Mouse (Mus musculus) CH12.LX (cell line): ENCODE data around the gene Chic2. TPM values are rescaled to one million over a fixed set of nuclear protein-coding genes. Genes with fewer than 3 reads are reported as not detected.

Experiments used
- DNase-seq: peaks from one replicate; pipeline ENCODE4 v3.0.0-alpha.2; 2013; ENCODE audit errors: extremely low read depth
- H3K27ac ChIP-seq: 2 replicates; pipeline ENCODE4 v1.5.1; 2012; ENCODE audit warnings: low read depth, mild to moderate bottlenecking, control low read depth, moderate library complexity; ENCODE audit not compliant: insufficient read depth
- H3K27me3 ChIP-seq: replicated peaks from 2 replicates; pipeline ENCODE3; 2012; ENCODE audit warnings: inconsistent platforms
- H3K36me3 ChIP-seq, 2 experiments: replicated peaks in 1 of 2; 2 replicates each; pipeline versions ENCODE3 to v1.6.1; 2012; ENCODE audit warnings: inconsistent platforms in 1 of 2, low read length in 1 of 2, mild to moderate bottlenecking in 1 of 2, mixed read lengths in 1 of 2, moderate library complexity in 1 of 2; ENCODE audit not compliant: control insufficient read depth in 1 of 2, insufficient read depth in 1 of 2
- H3K4me1 ChIP-seq, 2 experiments: 2 replicates each; pipeline ENCODE4 v1.6.1; 2012; ENCODE audit warnings: inconsistent platforms in 1 of 2, moderate library complexity in 1 of 2; ENCODE audit not compliant: insufficient read depth in 2 of 2, control insufficient read depth in 1 of 2
- H3K4me2 ChIP-seq: 2 replicates; pipeline ENCODE4 v1.6.1; 2012; ENCODE audit warnings: low read depth, mild to moderate bottlenecking, control low read depth; ENCODE audit not compliant: poor library complexity, insufficient read depth, severe bottlenecking
- H3K4me3 ChIP-seq, 3 experiments: fragments of 150-350 bp in 1 of 3; sonication (generic) in 1 of 3; replicated peaks in 1 of 3; 2 replicates each; pipeline versions ENCODE3 to v1.5.1; 2011 to 2012; ENCODE audit warnings: low read depth in 2 of 3, low read length in 2 of 3, mild to moderate bottlenecking in 2 of 3, moderate library complexity in 2 of 3, control low read depth in 1 of 3, improper control_type of control experiment in 1 of 3, inconsistent platforms in 1 of 3, mixed read lengths in 1 of 3; ENCODE audit not compliant: poor library complexity in 1 of 3
- H3K79me2 ChIP-seq: replicated peaks from 2 replicates; pipeline ENCODE4 v1.6.1; 2012; ENCODE audit warnings: mild to moderate bottlenecking, moderate library complexity; ENCODE audit not compliant: control insufficient read depth, poor library complexity, insufficient read depth, severe bottlenecking; ENCODE audit errors: extremely low read depth
- H3K9ac ChIP-seq: 2 replicates; pipeline ENCODE4 v1.6.1; 2012; ENCODE audit warnings: low read depth, mild to moderate bottlenecking, control low read depth, moderate library complexity; ENCODE audit not compliant: insufficient read depth
- H3K9me3 ChIP-seq: replicated peaks from 2 replicates; pipeline ENCODE3; 2012; ENCODE audit warnings: low read length, inconsistent platforms, mixed read lengths
- BHLHE40 ChIP-seq: IDR thresholded peaks from 2 replicates; pipeline ENCODE4 v1.6.1; 2011; ENCODE audit warnings: mild to moderate bottlenecking, low read depth, low read length, improper control_type of control experiment
- CTCF ChIP-seq, 2 experiments: IDR thresholded peaks in 1 of 2; conservative IDR thresholded peaks in 1 of 2; 2 replicates each; pipeline ENCODE4 v1.5.1; 2011 to 2012; ENCODE audit warnings: low read depth in 2 of 2, low read length in 2 of 2, improper control_type of control experiment in 1 of 2, inconsistent platforms in 1 of 2, mild to moderate bottlenecking in 1 of 2, moderate library complexity in 1 of 2
- ETS1 ChIP-seq: conservative IDR thresholded peaks from 2 replicates; pipeline ENCODE4 v1.6.1; 2012; ENCODE audit warnings: low read depth, mild to moderate bottlenecking, inconsistent platforms, low read length, improper control_type of control experiment, moderate library complexity
- GABPA ChIP-seq: IDR thresholded peaks from 2 replicates; pipeline ENCODE4 v1.6.1; 2012; ENCODE audit warnings: low read depth, low read length, improper control_type of control experiment, inconsistent platforms; ENCODE audit not compliant: insufficient replicate concordance
- IRF4 ChIP-seq: IDR thresholded peaks from 2 replicates; pipeline ENCODE4 v1.6.1; 2014; ENCODE audit warnings: low read depth, mild to moderate bottlenecking, inconsistent platforms, low read length, improper control_type of control experiment
- JUND ChIP-seq: conservative IDR thresholded peaks from 2 replicates; pipeline ENCODE4 v1.6.1; 2011; ENCODE audit warnings: low read depth, low read length, improper control_type of control experiment
- MAFK ChIP-seq: IDR thresholded peaks from 2 replicates; pipeline ENCODE4 v1.6.1; 2011; ENCODE audit warnings: low read length, improper control_type of control experiment; ENCODE audit not compliant: insufficient replicate concordance
- MAX ChIP-seq: IDR thresholded peaks from 2 replicates; pipeline ENCODE4 v1.6.1; 2011; ENCODE audit warnings: low read length, improper control_type of control experiment
- MAZ ChIP-seq: IDR thresholded peaks from 2 replicates; pipeline ENCODE4 v1.6.1; 2012; ENCODE audit warnings: low read depth, mild to moderate bottlenecking, inconsistent platforms, low read length, improper control_type of control experiment, moderate library complexity
- MEF2A ChIP-seq: IDR thresholded peaks from 2 replicates; pipeline ENCODE4 v1.6.1; 2014; ENCODE audit warnings: low read depth, mild to moderate bottlenecking, inconsistent platforms, low read length, improper control_type of control experiment, borderline replicate concordance
- MYC ChIP-seq: IDR thresholded peaks from 2 replicates; pipeline ENCODE4 v1.6.1; 2011; ENCODE audit warnings: low read depth, mild to moderate bottlenecking, improper control_type of control experiment, low read length
- RAD21 ChIP-seq: IDR thresholded peaks from 2 replicates; pipeline ENCODE4 v1.6.1; 2011; ENCODE audit warnings: low read depth, mild to moderate bottlenecking, low read length, improper control_type of control experiment, moderate library complexity
- RCOR1 ChIP-seq: conservative IDR thresholded peaks from 2 replicates; pipeline ENCODE4 v1.6.1; 2012; ENCODE audit warnings: low read depth, mild to moderate bottlenecking, inconsistent platforms, low read length, improper control_type of control experiment
- SMC3 ChIP-seq: IDR thresholded peaks from 2 replicates; pipeline ENCODE4 v1.6.1; 2011; ENCODE audit warnings: low read depth, low read length, improper control_type of control experiment
- UBTF ChIP-seq: IDR thresholded peaks from 2 replicates; pipeline ENCODE4 v1.6.1; 2012; ENCODE audit warnings: low read depth, mild to moderate bottlenecking, inconsistent platforms, low read length, improper control_type of control experiment, moderate library complexity
- ZNF384 ChIP-seq: IDR thresholded peaks from 2 replicates; pipeline ENCODE4 v1.6.1; 2012; ENCODE audit warnings: low read depth, low read length, improper control_type of control experiment, inconsistent platforms
- dilution Hi-C: fragments of 300-500 bp; cut with MboI; formaldehyde crosslinking; loops from 2 replicates; pipeline ENCODE4 v1.14.3; 2020; ENCODE audit warnings: low sequenced_read_pairs; ENCODE audit not compliant: extremely low pct_unique_long_range_greater_than_20kb, extremely low pct_ligation_motif_present
- in situ Hi-C: fragments of 300-500 bp; cut with MboI; formaldehyde crosslinking; loops from 3 replicates; pipeline ENCODE4 v1.14.3; 2019; ENCODE audit warnings: low sequenced_read_pairs, low pct_ligation_motif_present, low pct_unique_long_range_greater_than_20kb, mixed read lengths
- polyA plus RNA-seq: library from polyadenylated mRNA; unstranded; fragments of >175 nt; gene quantifications from 2 replicates; pipeline ENCODE4 v1.2.1, GENCODE M21; 2012; ENCODE audit warnings: low read depth; ENCODE audit not compliant: insufficient read length
- total RNA-seq, 2 experiments: library from RNA; depleted of rRNA; stranded (reverse); fragments of 300-350 nt in 1 of 2; fragments of >200 nt in 1 of 2; gene quantifications; 2 replicates each; pipeline ENCODE4 v1.2.3; 2012 to 2014

The Chic2 gene
- total and polyA plus RNA-seq, 3 experiments, result 28.2 to 41.6 (median 40.8) TPM

GRCm38 (mm10) chr5:74962771-74963170 lies 81.8 kb downstream of the Chic2 start:
- Histone ChIP-seq H3K9me3 (no peaks in the 10 kb centered on the region), H3K4me3 (no peak overlapping the region), H3K27me3 (no peaks in the 10 kb centered on the region), H3K79me2 (no peaks in the 10 kb centered on the region), H3K4me2 (no peak overlapping the region), H3K9ac (no peak overlapping the region), H3K27ac (no peak overlapping the region), H3K36me3 (no peaks in the 10 kb centered on the region), H3K4me1 (peaks cover 0 to 5% of the 10 kb centered on the region in 2 experiments; a peak in 1 of 4 replicates)
- DNase-seq, result no peak
- TF ChIP-seq IRF4, result no peak
- TF ChIP-seq GABPA, result no peak
- no peak for TF ChIP-seq ETS1
- dilution Hi-C loops (no loop called here), in situ Hi-C loops (no loop called here)

GRCm38 (mm10) chr5:74960840-74961543 lies 83.6 kb downstream of the Chic2 start:
- Histone ChIP-seq H3K4me2 (0 out of 2 replicates have a peak overlapping the region, but pooled peaks have one; percentile 16), H3K4me1 (peaks cover 0 to 5% of the 10 kb centered on the region in 2 experiments; a peak in 1 of 4 replicates), H3K79me2 (no peaks in the 10 kb centered on the region), H3K36me3 (no peaks in the 10 kb centered on the region), H3K27ac (no peak overlapping the region), H3K9ac (no peak overlapping the region)
- DNase-seq, result peak; percentile 9
- dilution Hi-C loops (no loop called here), in situ Hi-C loops (no loop called here)
- no peak for TF ChIP-seq MAX
- no peak for TF ChIP-seq MYC
- peak; percentile 51 for TF ChIP-seq ZNF384
- no peak for TF ChIP-seq MAZ
- no peak for TF ChIP-seq MAFK
- TF ChIP-seq UBTF, result no peak
- TF ChIP-seq BHLHE40, result peak; percentile 56
- no peak for TF ChIP-seq MEF2A
- TF ChIP-seq SMC3, result peak; percentile 77
- peak; percentile 12 to 81 for TF ChIP-seq CTCF (conservative IDR thresholded peaks at IDR 0.05 in 1 of 2, IDR thresholded peaks at IDR 0.05 in 1 of 2; ENCODE audit: low read depth in 2 of 2, low read length in 2 of 2)
- TF ChIP-seq JUND, result no peak
- TF ChIP-seq RAD21, result peak; percentile 68
- no peak for TF ChIP-seq RCOR1
- TF ChIP-seq, all 38 proteins: peak for 5
- H3K9me3 ChIP-seq, result no peaks in the 10 kb centered on the region
- no peaks in the 10 kb centered on the region for H3K27me3 ChIP-seq
- no peak overlapping the region for H3K4me3 ChIP-seq
